Mouse (Mus musculus): ENCODE data around the gene Dnlz. TPM values are rescaled to one million over a fixed set of nuclear protein-coding genes. Genes with fewer than 3 reads are reported as not detected.

Dnlz gene
- polyA plus RNA-seq, 1 experiment from 2014 or later: 27.6 TPM

GRCm38 (mm10) chr2:26300161-26300807 is 51.6 kb downstream of the Dnlz start:
- ATAC-seq (replicated peaks): no peak; the same call in 1 of the 2 replicates
- Histone ChIP-seq H3K4me3 (no peak overlapping the region), H3K9me3 (no peaks in the 10 kb centered on the region), H3K9ac (no peak overlapping the region), H3K27me3 (replicated peaks) (no peaks in the 10 kb centered on the region), H3K4me2 (no peak overlapping the region), H3K36me3 (replicated peaks) (no peaks in the 10 kb centered on the region), H3K4me1 (peaks cover 44% of the 10 kb centered on the region), H3K27ac (0 out of 2 replicates have a peak overlapping the region, but pooled peaks have one; percentile 81)
- WGBS: 37% methylated on average over 5 of the region's 5 CpGs

GRCm38 (mm10) chr2:26299336-26299735 is 52.6 kb downstream of the Dnlz start:
- no peaks in the 10 kb centered on the region for H3K9me3 ChIP-seq
- peak overlapping the region; percentile 38; the same call in 1 of the 2 replicates for H3K4me2 ChIP-seq
- no peak overlapping the region for H3K4me3 ChIP-seq
- no peak for ATAC-seq (replicated peaks)
- H3K4me1 ChIP-seq: peaks cover 44% of the 10 kb centered on the region
- no peaks in the 10 kb centered on the region for H3K36me3 ChIP-seq (replicated peaks)
- peak overlapping the region; percentile 81 for H3K27ac ChIP-seq
- 20% methylated on average over 7 of the region's 7 CpGs for WGBS
- H3K9ac ChIP-seq: no peak overlapping the region
- no peaks in the 10 kb centered on the region for H3K27me3 ChIP-seq (replicated peaks)

DNA sequence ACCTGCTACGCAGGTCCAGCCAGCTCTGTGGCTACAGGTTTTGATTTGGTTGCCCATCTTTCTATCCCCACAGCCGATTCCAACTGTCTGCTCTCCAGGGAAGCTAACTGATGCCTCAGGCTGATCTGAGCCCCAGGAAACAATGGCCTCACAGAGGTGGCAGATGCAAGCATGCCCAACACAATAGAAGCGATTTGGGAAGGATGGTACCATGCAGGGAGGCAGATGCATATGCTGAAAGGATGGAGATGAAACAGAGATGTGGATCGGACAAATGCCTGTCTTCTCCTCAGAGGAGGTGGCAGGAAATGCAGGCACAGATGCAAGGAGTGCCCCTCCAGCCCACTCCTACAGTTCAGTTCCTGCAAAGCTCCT is 53.1 kb downstream of the Dnlz start:
- peak overlapping the region; percentile 25; the same call in 1 of the 2 replicates for H3K9ac ChIP-seq
- peak overlapping the region; percentile 81 for H3K27ac ChIP-seq
- peak overlapping the region; percentile 38 for H3K4me2 ChIP-seq
- H3K4me3 ChIP-seq: no peak overlapping the region
- H3K4me1 ChIP-seq: peaks cover 44% of the 10 kb centered on the region
- no peaks in the 10 kb centered on the region for H3K36me3 ChIP-seq (replicated peaks)
- ATAC-seq (replicated peaks): no peak; the same call in none of the 2 replicates
- no peaks in the 10 kb centered on the region for H3K9me3 ChIP-seq
- 3% methylated on average over 4 of the region's 4 CpGs for WGBS
- H3K27me3 ChIP-seq (replicated peaks): no peaks in the 10 kb centered on the region

DNA sequence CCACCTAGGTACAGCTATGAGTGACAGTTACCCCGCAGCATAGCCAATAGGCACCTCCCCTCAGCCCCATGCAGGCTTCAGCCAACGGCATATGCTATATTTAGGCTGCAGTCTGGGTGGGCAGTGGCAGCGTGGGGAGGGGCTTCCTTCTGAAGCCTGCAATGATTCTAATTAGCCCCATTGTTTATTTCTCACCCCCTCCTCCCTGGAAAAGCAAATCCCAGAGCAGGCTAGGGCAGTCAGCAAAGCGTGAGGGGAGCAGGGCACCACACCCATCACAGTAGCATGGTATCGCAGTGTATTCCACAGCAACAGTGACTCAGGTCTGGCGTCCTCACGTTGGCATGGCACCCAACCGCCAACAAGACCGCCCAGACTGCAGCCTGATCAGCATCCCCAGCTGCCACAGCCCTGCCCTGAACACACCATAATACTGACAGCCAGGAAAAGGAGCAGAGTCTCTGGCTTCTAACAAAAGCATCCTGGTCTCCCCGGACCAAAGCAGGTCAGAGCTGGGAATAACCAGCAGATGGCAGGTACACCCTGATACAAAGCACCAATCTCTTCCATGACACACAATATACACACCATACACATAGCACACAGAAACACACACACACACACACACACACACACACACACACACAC is 53.6 kb downstream of the Dnlz start:
- H3K4me1 ChIP-seq: peaks cover 44% of the 10 kb centered on the region
- H3K36me3 ChIP-seq (replicated peaks): no peaks in the 10 kb centered on the region
- H3K4me3 ChIP-seq: 0 out of 2 replicates have a peak overlapping the region, but pooled peaks have one; percentile 2
- H3K9ac ChIP-seq: peak overlapping the region; percentile 25
- no peaks in the 10 kb centered on the region for H3K9me3 ChIP-seq
- peak overlapping the region; percentile 38 for H3K4me2 ChIP-seq
- H3K27me3 ChIP-seq (replicated peaks): no peaks in the 10 kb centered on the region
- under 1% methylated on average over 10 of the region's 10 CpGs for WGBS
- ATAC-seq (replicated peaks): peak; percentile 87
- H3K27ac ChIP-seq: peak overlapping the region; percentile 81

Other genes with a start within 250 kb of the Dnlz start
- gene Nacc2, start 228.9 kb downstream of the Dnlz start, polyA plus RNA-seq (2015; fragmentation: Nextera tagmentation; extraction: Ambion mirVana): 14.3 and 16.9 TPM in 2 replicates
- 0.13 TPM in 1 of 2 replicates, not detected in the other for gene Lhx3, start 143.8 kb downstream of the Dnlz start, polyA plus RNA-seq (2015; fragmentation: Nextera tagmentation; extraction: Ambion mirVana)
- gene Qsox2, start 114.6 kb downstream of the Dnlz start, polyA plus RNA-seq (2015; fragmentation: Nextera tagmentation; extraction: Ambion mirVana): 16.8 and 18.1 TPM in 2 replicates
- gene Ccdc187, start 57.6 kb downstream of the Dnlz start, polyA plus RNA-seq (2015; fragmentation: Nextera tagmentation; extraction: Ambion mirVana): 0.18 and 0.25 TPM in 2 replicates
- gene Gpsm1, start 36.6 kb downstream of the Dnlz start, polyA plus RNA-seq (2015; fragmentation: Nextera tagmentation; extraction: Ambion mirVana): 211 and 216 TPM in 2 replicates
- 1.6 and 2.9 TPM in 2 replicates for gene Card9, start 8.8 kb upstream of the Dnlz start, polyA plus RNA-seq (2015; fragmentation: Nextera tagmentation; extraction: Ambion mirVana)
- 33.0 and 40.0 TPM in 2 replicates for gene Snapc4, start 28.5 kb upstream of the Dnlz start, polyA plus RNA-seq (2015; fragmentation: Nextera tagmentation; extraction: Ambion mirVana)
- gene Entr1, start 37.2 kb upstream of the Dnlz start, polyA plus RNA-seq (2015; fragmentation: Nextera tagmentation; extraction: Ambion mirVana): 175 and 181 TPM in 2 replicates
- 92.1 and 97.6 TPM in 2 replicates for gene Pmpca, start 37.2 kb upstream of the Dnlz start, polyA plus RNA-seq (2015; fragmentation: Nextera tagmentation; extraction: Ambion mirVana)
- 27.7 and 28.6 TPM in 2 replicates for gene Inpp5e, start 57.1 kb upstream of the Dnlz start, polyA plus RNA-seq (2015; fragmentation: Nextera tagmentation; extraction: Ambion mirVana)
- 21.3 and 21.5 TPM in 2 replicates for gene Sec16a, start 93.1 kb upstream of the Dnlz start, polyA plus RNA-seq (2015; fragmentation: Nextera tagmentation; extraction: Ambion mirVana)
- gene Notch1, start 164.6 kb upstream of the Dnlz start, polyA plus RNA-seq (2015; fragmentation: Nextera tagmentation; extraction: Ambion mirVana): 15.6 and 17.6 TPM in 2 replicates
- 71.8 and 75.7 TPM in 2 replicates for gene Egfl7, start 227.9 kb upstream of the Dnlz start, polyA plus RNA-seq (2015; fragmentation: Nextera tagmentation; extraction: Ambion mirVana)
- not detected in 2 replicates for gene Gm20532, start 234.5 kb upstream of the Dnlz start, polyA plus RNA-seq (2015; fragmentation: Nextera tagmentation; extraction: Ambion mirVana)